Mouse (Mus musculus): ENCODE data around the gene Vps45. TPM values are rescaled to one million over a fixed set of nuclear protein-coding genes. Genes with fewer than 3 reads are reported as not detected.

Vps45 gene
- not detected in 2 replicates for polyA plus RNA-seq (2012; ENCODE audit: insufficient read depth, insufficient read length, low replicate concordance, missing spikeins)

- WGBS = under 1% methylated on average over 18 of the region's 18 CpGs
- peak within 1 kb of the TSS; percentile 74 for H3K4me3 ChIP-seq (ENCODE audit: insufficient read depth, low read depth, low read length)
- TF ChIP-seq CTCF (IDR thresholded peaks at IDR 0.05; ENCODE audit: insufficient read depth, low read depth, low read length) (no peak), POLR2A (IDR thresholded peaks at IDR 0.05; ENCODE audit: insufficient read depth, low read depth, low read length) (no peak)
Observed at GRCm38 (mm10) chr3:96058231-96058896, at the start of gene Vps45. Vps45 (minus strand) TSS chr3:96058466.

GRCm38 (mm10) chr3:96106151-96106550 lies 47.9 kb upstream of the Vps45 start:
- WGBS = 81% methylated on average over 4 of the region's 4 CpGs
- Histone ChIP-seq H3K27ac (ENCODE audit: insufficient read depth, low read depth, low read length) (no peak overlapping the region), H3K4me1 (ENCODE audit: control insufficient read depth, insufficient read depth, low read length) (no peaks in the 10 kb centered on the region), H3K4me3 (ENCODE audit: insufficient read depth, low read depth, low read length) (no peak overlapping the region)
- TF ChIP-seq CTCF (IDR thresholded peaks at IDR 0.05; ENCODE audit: insufficient read depth, low read depth, low read length) = no peak
- no peak for TF ChIP-seq POLR2A (IDR thresholded peaks at IDR 0.05; ENCODE audit: insufficient read depth, low read depth, low read length)

More at GRCm38 (mm10) chr3:96058231-96058896, at the start of gene Vps45:
- H3K27ac ChIP-seq (ENCODE audit: insufficient read depth, low read depth, low read length) = peak within 1 kb of the TSS; percentile 74
- H3K4me1 ChIP-seq (ENCODE audit: control insufficient read depth, insufficient read depth, low read length) = no peaks in the 10 kb centered on the region

GRCm38 (mm10) chr3:96105232-96105747 lies 47.0 kb upstream of the Vps45 start:
- TF ChIP-seq CTCF (IDR thresholded peaks at IDR 0.05; ENCODE audit: insufficient read depth, low read depth, low read length) = no peak
- no peak for TF ChIP-seq POLR2A (IDR thresholded peaks at IDR 0.05; ENCODE audit: insufficient read depth, low read depth, low read length)
- peak overlapping the region; percentile 74 for H3K27ac ChIP-seq (ENCODE audit: insufficient read depth, low read depth, low read length)
- WGBS = 3% methylated on average over 10 of the region's 10 CpGs

GRCm38 (mm10) chr3:96104261-96105065 lies 46.2 kb upstream of the Vps45 start, which contains the start of gene Otud7b:
Otud7b (plus strand) TSS chr3:96104527.
- WGBS = under 1% methylated on average over 84 of the region's 84 CpGs
- TF ChIP-seq CTCF (IDR thresholded peaks at IDR 0.05; ENCODE audit: insufficient read depth, low read depth, low read length) = no peak
- peak; percentile 50; the same call in 1 of the 2 replicates for TF ChIP-seq POLR2A (IDR thresholded peaks at IDR 0.05; ENCODE audit: insufficient read depth, low read depth, low read length)
- Histone ChIP-seq H3K27ac (ENCODE audit: insufficient read depth, low read depth, low read length) (peak within 1 kb of the TSS; percentile 86), H3K4me3 (ENCODE audit: insufficient read depth, low read depth, low read length) (peak within 1 kb of the TSS; percentile 73), H3K4me1 (ENCODE audit: control insufficient read depth, insufficient read depth, low read length) (no peaks in the 10 kb centered on the region)

More at GRCm38 (mm10) chr3:96105232-96105747, 47.0 kb upstream of the Vps45 start:
- no peaks in the 10 kb centered on the region for H3K4me1 ChIP-seq (ENCODE audit: control insufficient read depth, insufficient read depth, low read length)
- H3K4me3 ChIP-seq (ENCODE audit: insufficient read depth, low read depth, low read length) = peak overlapping the region; percentile 73

GRCm38 (mm10) chr3:96103901-96104260 lies 45.6 kb upstream of the Vps45 start:
- no peaks in the 10 kb centered on the region for H3K4me1 ChIP-seq (ENCODE audit: control insufficient read depth, insufficient read depth, low read length)
- peak overlapping the region; percentile 86 for H3K27ac ChIP-seq (ENCODE audit: insufficient read depth, low read depth, low read length)
- 3% methylated on average over 8 of the region's 8 CpGs for WGBS
- TF ChIP-seq POLR2A (IDR thresholded peaks at IDR 0.05; ENCODE audit: insufficient read depth, low read depth, low read length) (no peak), CTCF (IDR thresholded peaks at IDR 0.05; ENCODE audit: insufficient read depth, low read depth, low read length) (no peak)
- peak overlapping the region; percentile 73 for H3K4me3 ChIP-seq (ENCODE audit: insufficient read depth, low read depth, low read length)

GRCm38 (mm10) chr3:96102100-96102872 lies 44.0 kb upstream of the Vps45 start:
- 24% methylated on average over 14 of the region's 14 CpGs for WGBS
- TF ChIP-seq POLR2A (IDR thresholded peaks at IDR 0.05; ENCODE audit: insufficient read depth, low read depth, low read length) = no peak
- TF ChIP-seq CTCF (IDR thresholded peaks at IDR 0.05; ENCODE audit: insufficient read depth, low read depth, low read length) = no peak
- H3K4me1 ChIP-seq (ENCODE audit: control insufficient read depth, insufficient read depth, low read length) = no peaks in the 10 kb centered on the region
- no peak overlapping the region for H3K4me3 ChIP-seq (ENCODE audit: insufficient read depth, low read depth, low read length)
- H3K27ac ChIP-seq (ENCODE audit: insufficient read depth, low read depth, low read length) = no peak overlapping the region

GRCm38 (mm10) chr3:96098616-96099267 lies 40.5 kb upstream of the Vps45 start:
- TF ChIP-seq POLR2A (IDR thresholded peaks at IDR 0.05; ENCODE audit: insufficient read depth, low read depth, low read length) (no peak), CTCF (IDR thresholded peaks at IDR 0.05; ENCODE audit: insufficient read depth, low read depth, low read length) (no peak)
- Histone ChIP-seq H3K4me3 (ENCODE audit: insufficient read depth, low read depth, low read length) (no peak overlapping the region), H3K4me1 (ENCODE audit: control insufficient read depth, insufficient read depth, low read length) (peaks cover 3% of the 10 kb centered on the region; the same call in 1 of the 2 replicates), H3K27ac (ENCODE audit: insufficient read depth, low read depth, low read length) (no peak overlapping the region)
- WGBS = 58% methylated on average over 7 of the region's 7 CpGs

GRCm38 (mm10) chr3:96098168-96098567 lies 39.9 kb upstream of the Vps45 start:
- no peak for TF ChIP-seq CTCF (IDR thresholded peaks at IDR 0.05; ENCODE audit: insufficient read depth, low read depth, low read length)
- no peak for TF ChIP-seq POLR2A (IDR thresholded peaks at IDR 0.05; ENCODE audit: insufficient read depth, low read depth, low read length)
- no peak overlapping the region for H3K4me3 ChIP-seq (ENCODE audit: insufficient read depth, low read depth, low read length)
- WGBS = 70% methylated on average over 4 of the region's 4 CpGs
- H3K27ac ChIP-seq (ENCODE audit: insufficient read depth, low read depth, low read length) = no peak overlapping the region
- peaks cover 6% of the 10 kb centered on the region for H3K4me1 ChIP-seq (ENCODE audit: control insufficient read depth, insufficient read depth, low read length)
